Mouse (Mus musculus) midbrain, embryonic 14.5 days (tissue): ENCODE measurements at regions not wholly inside any gene's neighbourhood (a gene's known extent, or its start where the extent isn't known, plus 50 kb on each side); places are given as distances from the start of the nearest gene placed in this dataset.

Source experiments
- ATAC-seq: fragments of 200-750 bp; cut with Nextera tagmentation; 2 replicates; pipeline ENCODE4 v1.8.0; 2017; ENCODE audit warnings: moderate number of reproducible peaks, moderate library complexity; ENCODE audit not compliant: low FRiP score, low TSS enrichment
- DNase-seq: peaks from one replicate; pipeline ENCODE4 v3.0.0-alpha.2; 2015
- H3K27ac ChIP-seq: fragments of 300-500 bp; sonication (generic); replicated peaks from 2 replicates; pipeline ENCODE4 v1.5.1; 2014; ENCODE audit warnings: mild to moderate bottlenecking, low read depth, low read length, moderate library complexity
- H3K27me3 ChIP-seq: fragments of 300-500 bp; sonication (generic); 2 replicates; pipeline ENCODE4 v1.6.1; 2014; ENCODE audit warnings: low read length, control low read depth, mixed read lengths; ENCODE audit not compliant: control insufficient read depth, insufficient read depth
- H3K36me3 ChIP-seq: fragments of 300-500 bp; sonication (generic); 2 replicates; pipeline ENCODE4 v1.6.1; 2014; ENCODE audit warnings: low read length, control low read depth; ENCODE audit not compliant: control insufficient read depth, insufficient read depth
- H3K4me1 ChIP-seq: fragments of 300-500 bp; sonication (generic); 2 replicates; pipeline ENCODE4 v1.6.1; 2014; ENCODE audit warnings: mild to moderate bottlenecking, antibody characterized with exemption, low read length, control low read depth; ENCODE audit not compliant: control insufficient read depth, insufficient read depth
- H3K4me2 ChIP-seq: fragments of 300-500 bp; sonication (generic); 2 replicates; pipeline ENCODE4 v1.6.1; 2014; ENCODE audit warnings: mild to moderate bottlenecking, low read length, moderate library complexity
- H3K4me3 ChIP-seq: fragments of 300-500 bp; sonication (generic); replicated peaks from 2 replicates; pipeline ENCODE4 v1.5.1; 2014; ENCODE audit warnings: low read depth, low read length
- H3K9ac ChIP-seq: fragments of 300-500 bp; sonication (generic); replicated peaks from 2 replicates; pipeline ENCODE4 v1.6.1; 2014; ENCODE audit warnings: mild to moderate bottlenecking, low read length, moderate library complexity
- H3K9me3 ChIP-seq: fragments of 300-500 bp; sonication (generic); 2 replicates; pipeline ENCODE4 v1.6.1; 2016; ENCODE audit warnings: low read length, control low read depth, mixed read lengths; ENCODE audit not compliant: control insufficient read depth
- WGBS: fragments of 180-500 bp; shearing (Covaris S2); extraction: QIAGEN DNeasy Blood & Tissue Kit; methylation state at CpG from one replicate; pipeline ENCODE4 v1.1.7; 2014; 5-methylcytosine and 5-hydroxymethylcytosine counted together

GRCm38 (mm10) chr11:92967288-92967687 is 130.5 kb upstream of the Car10 start:
- Histone ChIP-seq H3K36me3 (no peaks in the 10 kb centered on the region), H3K4me1 (no peaks in the 10 kb centered on the region), H3K4me2 (no peak overlapping the region), H3K4me3 (no peak overlapping the region), H3K27me3 (no peaks in the 10 kb centered on the region), H3K27ac (no peak overlapping the region), H3K9ac (no peak overlapping the region), H3K9me3 (no peaks in the 10 kb centered on the region)
- WGBS: 69% methylated on average over 1 of the region's 1 CpGs
- ATAC-seq: no peak
- DNase-seq: peak; percentile 15

GRCm38 (mm10) chr11:92999603-93000002 is 98.2 kb upstream of the Car10 start:
- H3K9me3 ChIP-seq: no peaks in the 10 kb centered on the region
- DNase-seq (no peak), ATAC-seq (no peak)
- WGBS: 78% methylated on average over 1 of the region's 1 CpGs
- no peaks in the 10 kb centered on the region for H3K27me3 ChIP-seq
- H3K27ac ChIP-seq: no peak overlapping the region
- no peak overlapping the region for H3K4me3 ChIP-seq
- no peak overlapping the region for H3K9ac ChIP-seq
- H3K4me2 ChIP-seq: no peak overlapping the region
- H3K36me3 ChIP-seq: no peaks in the 10 kb centered on the region
- no peaks in the 10 kb centered on the region for H3K4me1 ChIP-seq

GRCm38 (mm10) chr11:93005991-93006390 is 91.8 kb upstream of the Car10 start:
- 51% methylated on average over 1 of the region's 1 CpGs for whole genome bisulfite sequencing
- ATAC-seq (no peak), DNase-seq (no peak)
- Histone ChIP-seq H3K9me3 (no peaks in the 10 kb centered on the region), H3K4me3 (no peak overlapping the region), H3K4me1 (no peaks in the 10 kb centered on the region), H3K27me3 (no peaks in the 10 kb centered on the region), H3K9ac (no peak overlapping the region), H3K4me2 (no peak overlapping the region), H3K27ac (no peak overlapping the region), H3K36me3 (no peaks in the 10 kb centered on the region)

- no peaks in the 10 kb centered on the region for H3K36me3 ChIP-seq
- H3K27me3 ChIP-seq: no peaks in the 10 kb centered on the region
- ATAC-seq (no peak), DNase-seq (no peak)
- H3K4me2 ChIP-seq: no peak overlapping the region
- whole genome bisulfite sequencing: 44% methylated on average over 2 of the region's 2 CpGs
- H3K27ac ChIP-seq: no peak overlapping the region
- no peak overlapping the region for H3K4me3 ChIP-seq
- H3K9ac ChIP-seq: no peak overlapping the region
- H3K9me3 ChIP-seq: no peaks in the 10 kb centered on the region
- H3K4me1 ChIP-seq: 0 out of 2 replicates have a peak, but pooled peaks cover 3% of the 10 kb centered on the region
Observed at GRCm38 (mm10) chr11:93025981-93026380, 71.8 kb upstream of the Car10 start.

- DNase-seq: no peak
- no peak overlapping the region for H3K9ac ChIP-seq
- WGBS: 77% methylated on average over 1 of the region's 1 CpGs
- no peak overlapping the region for H3K4me2 ChIP-seq
- ATAC-seq: no peak
- no peaks in the 10 kb centered on the region for H3K27me3 ChIP-seq
- H3K36me3 ChIP-seq: no peaks in the 10 kb centered on the region
- no peaks in the 10 kb centered on the region for H3K9me3 ChIP-seq
- H3K27ac ChIP-seq: no peak overlapping the region
- no peaks in the 10 kb centered on the region for H3K4me1 ChIP-seq
- H3K4me3 ChIP-seq: no peak overlapping the region
Observed at GRCm38 (mm10) chr11:93035509-93035908, 62.3 kb upstream of the Car10 start.

GRCm38 (mm10) chr11:93037846-93038245 is 60.0 kb upstream of the Car10 start:
- Histone ChIP-seq H3K27ac (no peak overlapping the region), H3K9ac (no peak overlapping the region), H3K27me3 (no peaks in the 10 kb centered on the region), H3K36me3 (no peaks in the 10 kb centered on the region), H3K9me3 (no peaks in the 10 kb centered on the region), H3K4me3 (no peak overlapping the region), H3K4me2 (no peak overlapping the region), H3K4me1 (no peaks in the 10 kb centered on the region)
- 84% methylated on average over 2 of the region's 2 CpGs for WGBS
- DNase-seq: no peak
- ATAC-seq: no peak

GRCm38 (mm10) chr11:93039325-93039724 is 58.5 kb upstream of the Car10 start:
- Histone ChIP-seq H3K27ac (no peak overlapping the region), H3K9me3 (no peaks in the 10 kb centered on the region), H3K4me1 (no peaks in the 10 kb centered on the region), H3K36me3 (no peaks in the 10 kb centered on the region), H3K4me3 (no peak overlapping the region), H3K27me3 (no peaks in the 10 kb centered on the region), H3K4me2 (no peak overlapping the region), H3K9ac (no peak overlapping the region)
- DNase-seq: no peak
- no peak for ATAC-seq

- ATAC-seq: no peak
- no peak overlapping the region for H3K4me3 ChIP-seq
- no peaks in the 10 kb centered on the region for H3K9me3 ChIP-seq
Observed at GRCm38 (mm10) chr11:93040816-93041215, 57.0 kb upstream of the Car10 start.

GRCm38 (mm10) chr11:93044998-93045397 is 52.8 kb upstream of the Car10 start:
- DNase-seq: peak; percentile 23
- 0 out of 2 replicates have a peak, but pooled peaks cover 3% of the 10 kb centered on the region for H3K4me1 ChIP-seq
- 56% methylated on average over 1 of the region's 1 CpGs for WGBS
- no peak overlapping the region for H3K9ac ChIP-seq
- no peak overlapping the region for H3K27ac ChIP-seq
- no peak for ATAC-seq
- no peak overlapping the region for H3K4me2 ChIP-seq
- no peak overlapping the region for H3K4me3 ChIP-seq
- H3K27me3 ChIP-seq: no peaks in the 10 kb centered on the region
- H3K9me3 ChIP-seq: no peaks in the 10 kb centered on the region
- no peaks in the 10 kb centered on the region for H3K36me3 ChIP-seq

More at GRCm38 (mm10) chr11:93040816-93041215, 57.0 kb upstream of the Car10 start:
- Histone ChIP-seq H3K4me2 (no peak overlapping the region), H3K27ac (no peak overlapping the region), H3K27me3 (no peaks in the 10 kb centered on the region), H3K36me3 (no peaks in the 10 kb centered on the region), H3K4me1 (0 out of 2 replicates have a peak, but pooled peaks cover 3% of the 10 kb centered on the region), H3K9ac (no peak overlapping the region)
- no peak for DNase-seq
